Mouse (Mus musculus) right cerebral cortex, postnatal 36 days (tissue): ENCODE results near the gene Ppbp.
"Not testable (repeated sequence)": the region's sequence is repeated elsewhere in the genome, so short reads cannot be mapped to it uniquely, and the experiment has no call there.

Experiments used
- DNase-seq, 2 experiments: peaks; one replicate each; pipeline ENCODE4 v3.0.0; 2022; ENCODE audit warnings: low spot score in 2 of 2, mixed read lengths in 1 of 2

Gene Ppbp

GRCm38 (mm10) chr5:90785659-90786588, 17.6 kb downstream of the Ppbp start, which contains the start of gene Cxcl3:
Cxcl3 (plus strand) TSS chr5:90786103.
- DNase-seq = no peak

GRCm38 (mm10) chr5:90788114-90788513, 19.8 kb downstream of the Ppbp start:
- DNase-seq = no peak

DNA sequence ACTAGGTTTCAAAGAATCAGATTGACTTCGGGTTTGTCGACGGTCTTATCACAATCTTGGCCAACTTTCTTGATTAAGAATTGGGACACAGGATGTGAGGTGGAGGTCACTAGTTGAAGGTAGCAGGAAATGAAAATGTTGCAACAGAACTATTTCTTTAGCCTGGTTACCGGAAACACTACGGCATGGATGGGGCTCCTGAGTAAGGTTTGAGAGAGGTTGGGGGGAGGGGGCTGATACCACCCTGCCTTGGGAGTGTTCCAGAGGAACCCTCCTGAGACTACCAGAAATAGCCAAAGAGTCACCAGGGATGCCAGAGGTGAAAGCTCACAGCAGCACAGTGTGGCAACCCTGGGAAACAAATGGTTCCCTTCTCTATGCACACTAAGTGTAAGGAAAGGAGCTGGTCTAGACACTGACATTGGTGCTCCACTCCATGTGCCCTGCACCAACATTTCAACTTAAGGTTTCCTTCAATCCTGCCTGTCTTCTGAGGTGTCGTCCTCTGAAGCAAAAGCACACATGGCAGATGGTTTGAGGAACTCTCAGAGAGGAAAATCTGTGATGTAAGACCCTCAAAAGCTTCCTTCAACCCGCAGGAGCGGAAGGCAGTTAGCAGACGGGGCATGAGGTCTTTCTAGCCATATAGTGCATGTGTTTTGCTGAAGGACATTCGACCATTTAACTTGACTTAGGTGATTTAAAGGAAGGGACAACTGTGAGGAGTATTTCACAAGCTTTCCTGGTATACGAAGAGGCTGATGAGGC, 21.2 kb downstream of the Ppbp start:
- DNase-seq = no peak

DNA sequence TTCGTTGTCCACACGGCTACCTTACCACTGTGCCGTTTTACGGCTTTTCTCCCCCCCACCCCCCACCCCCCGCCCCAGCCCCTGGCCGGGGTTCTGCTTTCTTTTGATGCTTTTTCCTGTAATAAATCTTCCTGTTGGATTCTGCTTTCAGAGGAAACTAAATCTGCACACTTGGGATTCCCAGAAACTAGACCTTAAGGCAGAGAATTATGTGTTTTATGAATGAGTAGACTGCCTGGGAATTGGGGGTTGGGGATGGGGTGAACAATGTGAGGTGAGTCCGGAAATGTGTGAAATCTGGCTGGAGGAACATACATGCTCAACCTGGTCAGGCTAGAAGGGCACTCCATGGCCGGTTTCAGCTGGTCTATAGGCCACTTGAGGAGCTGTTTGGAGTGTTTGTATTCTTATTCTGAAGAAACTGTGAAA, 21.8 kb downstream of the Ppbp start:
- DNase-seq = no peak

- no peak for DNase-seq
Observed at GRCm38 (mm10) chr5:90794195-90794625, 25.9 kb downstream of the Ppbp start, which contains the start of gene Cxcl15. Cxcl15 (plus strand) TSS chr5:90794534.

DNA sequence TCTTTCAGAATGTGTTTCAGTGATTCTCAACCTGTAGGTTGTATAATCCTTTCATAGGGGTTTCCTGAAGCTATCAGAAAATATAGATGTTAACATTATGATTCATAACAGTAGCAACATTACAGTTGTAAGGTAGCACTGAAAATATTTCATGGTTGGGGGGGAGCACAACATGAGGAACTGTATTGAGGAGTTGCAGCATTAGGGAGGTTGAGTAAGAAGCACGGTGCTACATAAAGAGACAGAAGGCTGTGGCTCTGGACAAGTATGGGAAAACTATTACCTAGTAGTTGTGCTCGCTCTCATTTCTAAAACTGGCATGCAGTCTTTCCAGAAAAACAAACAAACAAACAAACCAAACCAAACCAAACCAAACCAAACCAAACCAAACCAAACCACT, 27.1 kb downstream of the Ppbp start:
- DNase-seq = not testable (repeated sequence)

DNA sequence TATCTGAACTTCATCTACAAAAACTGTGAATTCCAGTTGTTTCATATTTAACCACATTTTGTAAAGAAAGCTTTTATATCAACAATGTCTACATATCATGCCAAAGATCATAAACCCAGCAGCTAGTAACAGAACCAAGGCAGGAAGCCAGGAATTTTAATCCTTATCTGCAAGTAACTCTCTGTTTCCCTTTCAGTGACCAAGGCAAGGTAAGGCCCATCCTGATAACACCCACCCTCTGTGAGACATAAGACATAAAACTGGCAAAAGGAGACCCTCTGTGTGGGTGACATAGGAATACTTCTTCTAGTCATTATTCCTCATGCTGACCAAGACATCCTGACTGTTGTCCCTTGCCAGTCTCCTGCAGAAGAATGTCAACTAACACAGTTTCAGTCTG, 36.3 kb downstream of the Ppbp start:
- no peak for DNase-seq

GRCm38 (mm10) chr5:90806050-90806449, 37.7 kb downstream of the Ppbp start:
- no peak for DNase-seq

- no peak for DNase-seq
Observed at GRCm38 (mm10) chr5:90807176-90807950, 39.0 kb downstream of the Ppbp start.
